Mouse (Mus musculus) midbrain, embryonic 12.5 days (tissue): ENCODE results near the gene Atp5g3. TPM values are rescaled to one million over a fixed set of nuclear protein-coding genes. Genes with fewer than 3 reads are reported as not detected.

Experiments
- ATAC-seq: fragments of 200-750 bp; cut with Nextera tagmentation; 2 replicates; pipeline ENCODE4 v1.8.0; 2017; ENCODE audit warnings: low read depth, moderate TSS enrichment, moderate library complexity; ENCODE audit not compliant: low FRiP score
- H3K27ac ChIP-seq: fragments of 300-500 bp; sonication (generic); replicated peaks from 2 replicates; pipeline ENCODE4 v1.5.1; 2016; ENCODE audit warnings: mild to moderate bottlenecking
- H3K27me3 ChIP-seq: fragments of 300-500 bp; sonication (generic); 2 replicates; pipeline ENCODE4 v1.6.1; 2016; ENCODE audit warnings: mild to moderate bottlenecking
- H3K36me3 ChIP-seq: fragments of 300-500 bp; sonication (generic); 2 replicates; pipeline ENCODE4 v1.6.1; 2016
- H3K4me1 ChIP-seq: fragments of 300-500 bp; sonication (generic); 2 replicates; pipeline ENCODE4 v1.6.1; 2016
- H3K4me2 ChIP-seq: fragments of 300-500 bp; sonication (generic); replicated peaks from 2 replicates; pipeline ENCODE4 v1.6.1; 2016; ENCODE audit warnings: mild to moderate bottlenecking, moderate library complexity
- H3K4me3 ChIP-seq: fragments of 300-500 bp; sonication (generic); 2 replicates; pipeline ENCODE4 v1.5.1; 2016; ENCODE audit warnings: mild to moderate bottlenecking
- H3K9ac ChIP-seq: fragments of 300-500 bp; sonication (generic); replicated peaks from 2 replicates; pipeline ENCODE4 v1.6.1; 2016; ENCODE audit warnings: mild to moderate bottlenecking, moderate library complexity
- H3K9me3 ChIP-seq: fragments of 300-500 bp; sonication (generic); 2 replicates; pipeline ENCODE4 v1.6.1; 2016; ENCODE audit warnings: mild to moderate bottlenecking
- WGBS: fragments of 180-500 bp; shearing (Covaris S2); methylation state at CpG from one replicate; pipeline ENCODE4 v1.1.7; 2016; 5-methylcytosine and 5-hydroxymethylcytosine counted together
- polyA plus RNA-seq: library from polyadenylated mRNA; unstranded; fragments of >200 nt; fragmentation: Nextera tagmentation; extraction: Ambion mirVana; gene quantifications from 2 replicates; pipeline ENCODE4 v1.2.1, GENCODE M21; 2016

The Atp5g3 gene
- polyA plus RNA-seq = 697 and 747 TPM in 2 replicates

DNA sequence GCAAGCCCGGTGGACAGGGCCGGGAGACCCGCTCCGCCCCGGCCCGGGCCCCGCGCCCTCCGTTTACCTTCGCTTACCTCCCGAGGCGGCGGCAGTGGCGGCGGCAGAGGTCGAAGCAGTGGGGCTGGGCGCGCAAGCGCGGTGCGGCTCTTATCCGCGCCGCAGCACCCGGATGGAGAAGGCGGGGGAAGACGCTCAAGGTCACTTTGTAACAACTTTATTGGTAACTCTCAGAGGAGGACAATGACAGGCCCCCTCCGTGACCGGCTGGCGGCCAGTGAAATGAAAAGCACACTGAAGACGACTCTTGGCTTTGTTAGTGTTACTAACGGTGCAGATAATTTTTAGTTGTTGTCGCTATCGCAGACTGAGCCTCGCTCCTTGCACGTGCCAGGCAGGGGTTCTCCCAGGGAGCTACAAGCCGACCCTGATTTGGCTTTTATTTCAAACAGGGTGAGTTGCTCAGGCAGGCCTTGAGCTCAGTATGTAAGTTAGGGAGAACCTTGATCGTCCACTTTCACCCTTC is at the start of gene Atp5g3:
TSS of gene Atp5g3 (minus strand) at position 152 of the 526 bp plus-strand sequence.
- Histone ChIP-seq H3K9me3 (no peaks in the 10 kb centered on the region), H3K9ac (peak within 1 kb of the TSS; percentile 99), H3K4me3 (peak within 1 kb of the TSS; percentile 99), H3K4me1 (peaks cover 8% of the 10 kb centered on the region; the same call in 1 of the 2 replicates), H3K4me2 (peak within 1 kb of the TSS; percentile 78), H3K27me3 (no peaks in the 10 kb centered on the region), H3K36me3 (peaks cover 27% of the 10 kb centered on the region), H3K27ac (peak within 1 kb of the TSS; percentile 90)
- 1% methylated on average over 38 of the region's 38 CpGs for WGBS
- ATAC-seq = peak; percentile 92

- Histone ChIP-seq H3K4me2 (no peak overlapping the region), H3K9ac (no peak overlapping the region), H3K4me3 (no peak overlapping the region), H3K4me1 (no peaks in the 10 kb centered on the region), H3K36me3 (no peaks in the 10 kb centered on the region), H3K27ac (no peak overlapping the region), H3K9me3 (no peaks in the 10 kb centered on the region), H3K27me3 (no peaks in the 10 kb centered on the region)
- ATAC-seq = no peak
- 83% methylated on average over 6 of the region's 6 CpGs for WGBS
Observed at GRCm38 (mm10) chr2:73958342-73958741, 47.2 kb upstream of the Atp5g3 start.

DNA sequence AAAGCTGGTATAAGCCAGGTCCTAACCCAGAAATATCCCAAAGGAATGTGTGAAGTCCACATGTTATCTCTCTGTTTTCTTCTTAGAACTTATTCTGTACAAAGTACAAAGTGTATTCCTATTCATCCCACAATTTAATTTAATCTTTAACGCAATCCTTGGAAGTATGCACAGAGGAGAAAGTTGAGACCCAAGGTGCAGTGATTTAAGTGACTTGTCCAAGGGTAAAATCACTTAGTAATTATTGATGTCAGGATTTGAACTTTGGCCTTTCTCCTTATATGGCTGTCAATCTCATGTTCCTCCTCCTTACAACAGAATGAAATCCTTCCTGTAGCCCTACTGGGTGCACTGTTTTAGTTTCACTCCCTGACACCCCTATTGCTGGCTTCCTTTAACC is 42.5 kb upstream of the Atp5g3 start:
- H3K4me2 ChIP-seq = no peak overlapping the region
- no peak for ATAC-seq
- H3K4me3 ChIP-seq = no peak overlapping the region
- H3K9ac ChIP-seq = no peak overlapping the region
- WGBS = 89% methylated on average over 1 of the region's 1 CpGs
- H3K27me3 ChIP-seq = no peaks in the 10 kb centered on the region
- no peaks in the 10 kb centered on the region for H3K9me3 ChIP-seq
- H3K4me1 ChIP-seq = 0 out of 2 replicates have a peak, but pooled peaks cover 5% of the 10 kb centered on the region
- no peaks in the 10 kb centered on the region for H3K36me3 ChIP-seq
- H3K27ac ChIP-seq = no peak overlapping the region

DNA sequence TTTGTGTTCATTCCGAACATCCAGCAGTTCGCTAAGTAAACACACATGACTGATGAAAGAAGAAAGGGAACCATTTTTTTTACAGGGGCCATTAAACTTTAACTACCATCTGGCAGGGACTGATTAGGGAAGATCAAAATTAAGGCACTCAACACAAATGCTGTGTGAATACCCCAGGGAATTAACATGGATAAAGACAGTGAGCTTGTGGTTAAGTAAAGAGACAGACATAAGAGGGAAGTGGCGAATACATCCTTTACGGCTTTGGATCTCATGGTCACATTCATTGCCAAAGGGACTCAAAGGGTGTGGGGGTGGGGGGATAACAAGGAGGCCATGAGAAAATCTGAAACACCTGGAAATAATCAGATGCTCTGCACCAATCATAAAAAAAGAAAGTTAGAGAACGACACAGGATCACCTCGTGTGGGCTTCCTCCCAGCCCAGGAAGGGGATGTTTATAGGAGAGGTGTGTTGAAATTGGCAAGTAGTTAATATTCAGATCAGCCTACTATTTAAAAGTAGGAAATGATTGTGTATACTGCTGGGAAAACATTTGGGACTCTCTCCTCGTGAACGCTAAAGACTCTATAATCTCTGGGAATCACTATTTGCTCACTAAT is 41.6 kb upstream of the Atp5g3 start:
- no peaks in the 10 kb centered on the region for H3K27me3 ChIP-seq
- no peaks in the 10 kb centered on the region for H3K9me3 ChIP-seq
- H3K36me3 ChIP-seq = no peaks in the 10 kb centered on the region
- H3K9ac ChIP-seq = no peak overlapping the region
- ATAC-seq = no peak
- H3K4me2 ChIP-seq = no peak overlapping the region
- H3K4me1 ChIP-seq = 0 out of 2 replicates have a peak, but pooled peaks cover 5% of the 10 kb centered on the region
- 59% methylated on average over 8 of the region's 8 CpGs for WGBS
- H3K4me3 ChIP-seq = no peak overlapping the region
- H3K27ac ChIP-seq = no peak overlapping the region

DNA sequence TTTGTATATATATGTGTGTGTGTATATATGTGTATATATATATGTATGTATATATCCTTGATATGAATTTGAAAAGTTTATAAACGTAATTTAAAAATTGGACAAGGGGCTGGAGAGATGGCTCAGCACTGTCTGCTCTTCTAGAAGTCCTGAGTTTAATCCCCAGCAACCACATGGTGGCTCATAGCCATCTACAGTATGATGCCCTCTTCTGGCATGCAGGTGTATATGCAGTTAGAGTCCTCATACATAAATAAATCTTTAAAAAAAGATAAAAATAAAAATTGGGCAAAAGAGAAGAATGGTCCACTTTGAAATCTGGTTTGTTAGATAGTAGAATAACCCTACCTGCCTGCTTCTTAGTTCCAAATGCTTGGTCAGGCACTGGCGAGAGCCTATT is 36.2 kb upstream of the Atp5g3 start:
- ATAC-seq = no peak
- Histone ChIP-seq H3K9ac (no peak overlapping the region), H3K4me3 (no peak overlapping the region), H3K4me1 (0 out of 2 replicates have a peak, but pooled peaks cover 1% of the 10 kb centered on the region), H3K36me3 (no peaks in the 10 kb centered on the region), H3K9me3 (no peaks in the 10 kb centered on the region), H3K27ac (no peak overlapping the region), H3K27me3 (no peaks in the 10 kb centered on the region), H3K4me2 (no peak overlapping the region)
- WGBS = 82% methylated on average over 2 of the region's 2 CpGs

- no peak overlapping the region for H3K4me3 ChIP-seq
- H3K27me3 ChIP-seq = no peaks in the 10 kb centered on the region
- H3K4me1 ChIP-seq = no peaks in the 10 kb centered on the region
- H3K4me2 ChIP-seq = no peak overlapping the region
- no peaks in the 10 kb centered on the region for H3K9me3 ChIP-seq
- H3K9ac ChIP-seq = no peak overlapping the region
- H3K27ac ChIP-seq = no peak overlapping the region
- no peaks in the 10 kb centered on the region for H3K36me3 ChIP-seq
- 93% methylated on average over 8 of the region's 8 CpGs for WGBS
- ATAC-seq = no peak
Observed at GRCm38 (mm10) chr2:73943735-73944134, 32.6 kb upstream of the Atp5g3 start.

- no peak for ATAC-seq
- H3K36me3 ChIP-seq = no peaks in the 10 kb centered on the region
- no peak overlapping the region for H3K4me2 ChIP-seq
- no peaks in the 10 kb centered on the region for H3K27me3 ChIP-seq
- no peaks in the 10 kb centered on the region for H3K9me3 ChIP-seq
- H3K4me1 ChIP-seq = no peaks in the 10 kb centered on the region
- no peak overlapping the region for H3K9ac ChIP-seq
- no peak overlapping the region for H3K4me3 ChIP-seq
- WGBS = 87% methylated on average over 3 of the region's 3 CpGs
- H3K27ac ChIP-seq = no peak overlapping the region
Observed at GRCm38 (mm10) chr2:73942844-73943243, 31.7 kb upstream of the Atp5g3 start.

- H3K9me3 ChIP-seq = no peaks in the 10 kb centered on the region
- no peak overlapping the region for H3K27ac ChIP-seq
- no peak overlapping the region for H3K9ac ChIP-seq
- 31% methylated on average over 1 of the region's 1 CpGs for WGBS
- no peaks in the 10 kb centered on the region for H3K27me3 ChIP-seq
- H3K4me3 ChIP-seq = no peak overlapping the region
- no peaks in the 10 kb centered on the region for H3K4me1 ChIP-seq
- ATAC-seq = no peak
- H3K4me2 ChIP-seq = no peak overlapping the region
- H3K36me3 ChIP-seq = no peaks in the 10 kb centered on the region
Observed at GRCm38 (mm10) chr2:73941281-73941680, 30.2 kb upstream of the Atp5g3 start.

DNA sequence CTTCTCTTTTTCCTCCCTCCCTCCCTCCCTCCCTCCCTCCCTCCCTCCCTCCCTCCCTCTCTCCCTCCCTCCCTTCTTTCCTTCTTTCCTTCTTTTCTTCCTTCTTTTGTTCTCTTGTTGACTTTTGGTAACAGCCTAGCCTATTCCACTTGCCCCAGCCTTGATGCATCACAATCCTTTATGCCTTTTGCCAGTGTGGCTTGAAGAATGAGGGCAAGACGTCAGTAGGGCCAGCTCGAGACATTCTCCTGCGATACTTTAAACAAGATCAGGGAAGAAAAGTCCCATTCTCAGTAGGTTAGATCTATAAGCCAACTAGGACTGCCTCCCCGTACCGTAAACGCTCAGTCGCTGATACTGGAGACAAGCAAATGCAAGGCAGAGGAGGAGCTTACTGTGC is 29.3 kb upstream of the Atp5g3 start:
- no peak overlapping the region for H3K9ac ChIP-seq
- H3K4me1 ChIP-seq = no peaks in the 10 kb centered on the region
- no peaks in the 10 kb centered on the region for H3K9me3 ChIP-seq
- H3K4me2 ChIP-seq = no peak overlapping the region
- no peak for ATAC-seq
- H3K36me3 ChIP-seq = no peaks in the 10 kb centered on the region
- WGBS = 84% methylated on average over 7 of the region's 7 CpGs
- no peak overlapping the region for H3K4me3 ChIP-seq
- H3K27me3 ChIP-seq = no peaks in the 10 kb centered on the region
- H3K27ac ChIP-seq = no peak overlapping the region

- H3K9ac ChIP-seq = no peak overlapping the region
- 88% methylated on average over 2 of the region's 2 CpGs for WGBS
- ATAC-seq = no peak
- H3K4me3 ChIP-seq = no peak overlapping the region
- no peak overlapping the region for H3K4me2 ChIP-seq
- H3K27ac ChIP-seq = no peak overlapping the region
- H3K4me1 ChIP-seq = no peaks in the 10 kb centered on the region
- H3K9me3 ChIP-seq = no peaks in the 10 kb centered on the region
- no peaks in the 10 kb centered on the region for H3K36me3 ChIP-seq
- H3K27me3 ChIP-seq = no peaks in the 10 kb centered on the region
Observed at GRCm38 (mm10) chr2:73938896-73939295, 27.8 kb upstream of the Atp5g3 start.

- WGBS = 77% methylated on average over 8 of the region's 8 CpGs
- H3K4me3 ChIP-seq = no peak overlapping the region
- no peak overlapping the region for H3K9ac ChIP-seq
- H3K36me3 ChIP-seq = no peaks in the 10 kb centered on the region
- H3K4me1 ChIP-seq = no peaks in the 10 kb centered on the region
- ATAC-seq = no peak
- H3K27me3 ChIP-seq = no peaks in the 10 kb centered on the region
- H3K9me3 ChIP-seq = no peaks in the 10 kb centered on the region
- no peak overlapping the region for H3K4me2 ChIP-seq
- no peak overlapping the region for H3K27ac ChIP-seq
Observed at GRCm38 (mm10) chr2:73932676-73933313, 21.7 kb upstream of the Atp5g3 start.

GRCm38 (mm10) chr2:73927711-73928110 is 16.6 kb upstream of the Atp5g3 start:
- H3K27me3 ChIP-seq = no peaks in the 10 kb centered on the region

More at GRCm38 (mm10) chr2:73927711-73928110, 16.6 kb upstream of the Atp5g3 start:
- H3K9me3 ChIP-seq = no peaks in the 10 kb centered on the region
- no peaks in the 10 kb centered on the region for H3K4me1 ChIP-seq
- no peak overlapping the region for H3K9ac ChIP-seq
- H3K4me3 ChIP-seq = no peak overlapping the region
- no peak overlapping the region for H3K4me2 ChIP-seq
- H3K36me3 ChIP-seq = no peaks in the 10 kb centered on the region
- ATAC-seq = no peak
- no peak overlapping the region for H3K27ac ChIP-seq
